Comparison of ENCODE assay signal across 12 mouse cellular contexts in genomic region chr15:10690219-10690618, GRCm38 (mm10). TPM values are rescaled to one million over a fixed set of nuclear protein-coding genes. Genes with fewer than 3 reads are reported as not detected.
DNase-seq lines count a peak whose midpoint lies in the region; ATAC-seq and TF ChIP-seq lines count a peak whose summit lies in the region.
"Had no signal": no experiment of that assay in that cellular context is flagged by ENCODE, and none has a peak within 500 bp of the region (broad histone marks: within the 10 kb centered on the region; RNA-seq: fewer than 3 reads in every experiment).

No protein-coding gene starts in this region.

- no peak overlapping the region for H3K4me2 ChIP-seq in forebrain, embryonic 15.5 days (replicated peaks)
- H3K4me2 ChIP-seq in forebrain, embryonic 12.5 days: no peak overlapping the region
- H3K4me2 ChIP-seq in liver, embryonic 11.5 days: peak overlapping the region; percentile 13; the same call in 1 of the 2 replicates
- H3K4me2 ChIP-seq in stomach, embryonic 15.5 days: peak overlapping the region; percentile 8; the same call in 1 of the 2 replicates

- peaks cover 4% of the 10 kb centered on the region for H3K36me3 ChIP-seq in forebrain, embryonic 15.5 days
- H3K36me3 ChIP-seq in forebrain, embryonic 12.5 days (replicated peaks): peaks cover 26% of the 10 kb centered on the region
- no peaks in the 10 kb centered on the region for H3K36me3 ChIP-seq in liver, embryonic 11.5 days (ENCODE audit: control insufficient read depth, insufficient read depth, low read length)
- no peaks in the 10 kb centered on the region for H3K36me3 ChIP-seq in stomach, embryonic 15.5 days

- peak overlapping the region; percentile 60 for H3K27ac ChIP-seq in forebrain, embryonic 15.5 days (replicated peaks)
- H3K27ac ChIP-seq in forebrain, embryonic 12.5 days: no peak overlapping the region
- H3K27ac ChIP-seq in liver, embryonic 11.5 days (ENCODE audit: low read depth, low read length): peak overlapping the region; percentile 16; the same call in 1 of the 2 replicates
- peak overlapping the region; percentile 23; the same call in 1 of the 2 replicates for H3K27ac ChIP-seq in stomach, embryonic 15.5 days

- H3K9ac ChIP-seq in forebrain, embryonic 15.5 days (replicated peaks): no peak overlapping the region
- no peak overlapping the region for H3K9ac ChIP-seq in forebrain, embryonic 12.5 days
- no peak overlapping the region for H3K9ac ChIP-seq in liver, embryonic 11.5 days (ENCODE audit: low read depth, low read length)
- H3K9ac ChIP-seq in stomach, embryonic 15.5 days: no peak overlapping the region

- no peaks in the 10 kb centered on the region for H3K9me3 ChIP-seq in forebrain, embryonic 15.5 days
- no peaks in the 10 kb centered on the region for H3K9me3 ChIP-seq in forebrain, embryonic 12.5 days
- no peaks in the 10 kb centered on the region for H3K9me3 ChIP-seq in liver, embryonic 11.5 days (ENCODE audit: control insufficient read depth, low read length)
- H3K9me3 ChIP-seq in stomach, embryonic 15.5 days: no peaks in the 10 kb centered on the region
- H3K9me3 ChIP-seq: megakaryocyte, embryonic 14.5 days had no signal

- no peaks in the 10 kb centered on the region for H3K27me3 ChIP-seq in forebrain, embryonic 15.5 days
- no peaks in the 10 kb centered on the region for H3K27me3 ChIP-seq in forebrain, embryonic 12.5 days
- H3K27me3 ChIP-seq in liver, embryonic 11.5 days (replicated peaks; ENCODE audit: control insufficient read depth, insufficient read depth, low read length): no peaks in the 10 kb centered on the region
- H3K27me3 ChIP-seq in stomach, embryonic 15.5 days (replicated peaks): no peaks in the 10 kb centered on the region
- H3K27me3 ChIP-seq: megakaryocyte, embryonic 14.5 days had no signal

- H3K4me3 ChIP-seq in forebrain, embryonic 15.5 days: no peak overlapping the region
- no peak overlapping the region for H3K4me3 ChIP-seq in forebrain, embryonic 12.5 days (replicated peaks)
- H3K4me3 ChIP-seq in lung, adult 2 months (replicated peaks; ENCODE audit: extremely low read depth, low read depth, low read length): no peak overlapping the region
- no peak overlapping the region for H3K4me3 ChIP-seq in liver, embryonic 11.5 days (ENCODE audit: low read depth, low read length)
- no peak overlapping the region for H3K4me3 ChIP-seq in stomach, embryonic 15.5 days (replicated peaks)
- H3K4me3 ChIP-seq: megakaryocyte, embryonic 14.5 days had no signal

- peak; percentile 26; the same call in 1 of the 2 replicates for ATAC-seq in forebrain, embryonic 15.5 days (replicated peaks)
- ATAC-seq in forebrain, embryonic 12.5 days (ENCODE audit: low FRiP score): no peak
- peak; percentile 58 for ATAC-seq in liver, embryonic 11.5 days (replicated peaks; ENCODE audit: low FRiP score)
- peak; percentile 88 for ATAC-seq in stomach, embryonic 15.5 days (ENCODE audit: insufficient read depth, low FRiP score, low read depth)
- ATAC-seq in megakaryocyte-erythroid progenitor cell, adult 5-6 weeks (replicated peaks; ENCODE audit: low FRiP score, low TSS enrichment, poor library complexity, severe bottlenecking): no peak

- peaks cover 49% of the 10 kb centered on the region for H3K4me1 ChIP-seq in forebrain, embryonic 15.5 days
- peaks cover 18% of the 10 kb centered on the region for H3K4me1 ChIP-seq in forebrain, embryonic 12.5 days
- peaks cover 20% of the 10 kb centered on the region for H3K4me1 ChIP-seq in lung, adult 2 months (ENCODE audit: control insufficient read depth, insufficient read depth, low read length)
- H3K4me1 ChIP-seq in liver, embryonic 11.5 days (replicated peaks; ENCODE audit: control insufficient read depth, insufficient read depth, low read length): peaks cover 2% of the 10 kb centered on the region
- peaks cover 13% of the 10 kb centered on the region for H3K4me1 ChIP-seq in stomach, embryonic 15.5 days

- DNase-seq in lung, adult 18-20 months: peak; percentile 54 to 74
- no peak for DNase-seq in lung, adult 2 months
- no peak for DNase-seq in liver, embryonic 11.5 days (ENCODE audit: low spot score)
- DNase-seq in layer of hippocampus, adult 9-11 months: no peak
- DNase-seq: cerebellum, postnatal 10 days; gastrocnemius, postnatal 14 days had no signal

- no peak for TF ChIP-seq CTCF in lung, adult 2 months (IDR thresholded peaks at IDR 0.05; ENCODE audit: insufficient read depth, low read length)

- WGBS in forebrain, embryonic 15.5 days: 65% methylated on average over 13 of the region's 13 CpGs
- 82% methylated on average over 13 of the region's 13 CpGs for whole genome bisulfite sequencing in forebrain, embryonic 12.5 days
- 53% methylated on average over 13 of the region's 13 CpGs for WGBS in lung, adult 2 months
- 59% methylated on average over 13 of the region's 13 CpGs for WGBS in liver, embryonic 11.5 days
- WGBS in stomach, embryonic 15.5 days: 63% methylated on average over 13 of the region's 13 CpGs

- no peak for TF ChIP-seq POLR2A in lung, adult 2 months (IDR thresholded peaks at IDR 0.05; ENCODE audit: borderline replicate concordance, extremely low read depth, low read depth, low read length)

RNA-seq across cellular contexts. Expression of gene Rai14, which starts 24.2 kb away (rescaled TPM):
- 37.4 and 38.2 TPM in 2 replicates for polyA plus RNA-seq in forebrain, embryonic 15.5 days (2015; fragmentation: Nextera tagmentation; extraction: Ambion mirVana)
- polyA plus RNA-seq in forebrain, embryonic 12.5 days (2016; fragmentation: Nextera tagmentation; extraction: Ambion mirVana): 55.1 and 59.8 TPM in 2 replicates
- polyA plus RNA-seq in lung, adult 2 months (2012; rRNA removed): 9.4 and 14.3 TPM in 2 replicates
- 19.6 and 20.2 TPM in 2 replicates for polyA plus RNA-seq in liver, embryonic 11.5 days (2014; fragmentation: Nextera tagmentation; extraction: Ambion mirVana)
- polyA plus RNA-seq in stomach, embryonic 15.5 days (2015; fragmentation: Nextera tagmentation; extraction: Ambion mirVana): 17.8 and 19.6 TPM in 2 replicates
- 1.2 and 5.4 TPM in 2 replicates for total RNA-seq in megakaryocyte-erythroid progenitor cell, adult 5-6 weeks (2014; fragmentation: Nextera tagmentation)
- 3.7 and 4.1 TPM in 2 replicates for total RNA-seq in megakaryocyte-erythroid progenitor cell, adult 5-6 weeks (2017)
- total RNA-seq: neutrophil, adult 5-6 weeks had no signal

Comparison
In these comparisons a context has a peak if more than half of its experiments do, and no peak if none do; other contexts are left out.
1. ATAC-seq: peak in forebrain, embryonic 15.5 days (single experiment), liver, embryonic 11.5 days (single experiment) and stomach, embryonic 15.5 days (single experiment); none in forebrain, embryonic 12.5 days (single experiment) and megakaryocyte-erythroid progenitor cell, adult 5-6 weeks (single experiment).
2. DNase-seq: peak in lung, adult 18-20 months (2 of 2); none in lung, adult 2 months (single experiment), liver, embryonic 11.5 days (single experiment) and layer of hippocampus, adult 9-11 months (single experiment).
3. H3K4me2 ChIP-seq: peak in liver, embryonic 11.5 days (single experiment) and stomach, embryonic 15.5 days (single experiment); none in forebrain, embryonic 15.5 days (single experiment) and forebrain, embryonic 12.5 days (single experiment).